Mouse (Mus musculus): Measurements from ENCODE around the gene Plcb3.

Gene Plcb3

GRCm38 (mm10) chr19:6969665-6970381 is 6.4 kb downstream of the Plcb3 start:
- DNase-seq: peak; percentile 74

GRCm38 (mm10) chr19:6969291-6969664 is 7.0 kb downstream of the Plcb3 start:
- DNase-seq: no peak

- DNase-seq: peak; percentile 37
Observed at GRCm38 (mm10) chr19:6968491-6969271, 7.6 kb downstream of the Plcb3 start.

- DNase-seq: no peak
Observed at GRCm38 (mm10) chr19:6956461-6956860, 19.8 kb downstream of the Plcb3 start.

- DNase-seq: no peak
Observed at GRCm38 (mm10) chr19:6955424-6955823, 20.8 kb downstream of the Plcb3 start.

- peak; percentile 36 for DNase-seq
Observed at GRCm38 (mm10) chr19:6954046-6954445, 22.2 kb downstream of the Plcb3 start.

- DNase-seq: peak; percentile 43
Observed at GRCm38 (mm10) chr19:6952712-6953037, 23.6 kb downstream of the Plcb3 start.

GRCm38 (mm10) chr19:6951994-6952711 is 24.1 kb downstream of the Plcb3 start:
- peak; percentile 58 for DNase-seq

GRCm38 (mm10) chr19:6951381-6951968 is 24.8 kb downstream of the Plcb3 start:
- DNase-seq: peak; percentile 85

GRCm38 (mm10) chr19:6950613-6951153 is 25.6 kb downstream of the Plcb3 start:
- peak; percentile 56 for DNase-seq

GRCm38 (mm10) chr19:6949951-6950350 is 26.3 kb downstream of the Plcb3 start:
- no peak for DNase-seq

- no peak for DNase-seq
Observed at GRCm38 (mm10) chr19:6949532-6949931, 26.7 kb downstream of the Plcb3 start.

GRCm38 (mm10) chr19:6948186-6948585 is 28.1 kb downstream of the Plcb3 start:
- DNase-seq: no peak

GRCm38 (mm10) chr19:6947742-6948141 is 28.5 kb downstream of the Plcb3 start:
- no peak for DNase-seq

GRCm38 (mm10) chr19:6943709-6944108 is 32.6 kb downstream of the Plcb3 start:
- no peak for DNase-seq

GRCm38 (mm10) chr19:6942764-6943163 is 33.5 kb downstream of the Plcb3 start:
- DNase-seq: no peak

GRCm38 (mm10) chr19:6942249-6942691 is 34.0 kb downstream of the Plcb3 start, which contains the start of gene Gpr137:
TSS of gene Gpr137 (minus strand) at chr19:6942480.
- DNase-seq: peak; percentile 96

- DNase-seq: peak; percentile 95
Observed at GRCm38 (mm10) chr19:6941372-6942248, 34.7 kb downstream of the Plcb3 start, which contains the start of gene Bad. TSS of gene Bad (plus strand) at chr19:6941861.

GRCm38 (mm10) chr19:6940396-6941351 is 35.6 kb downstream of the Plcb3 start:
- DNase-seq: no peak

Measured in thymus, postnatal 25 days (tissue).